Mouse (Mus musculus) lung, embryonic 15.5 days (tissue): ENCODE results near the gene Casz1. TPM values are rescaled to one million over a fixed set of nuclear protein-coding genes. Genes with fewer than 3 reads are reported as not detected.

Experiments used
- ATAC-seq: fragments of 200-750 bp; cut with Nextera tagmentation; 2 replicates; pipeline ENCODE4 v1.8.0; 2017; ENCODE audit warnings: moderate number of reproducible peaks, borderline replicate concordance; ENCODE audit not compliant: low FRiP score, low TSS enrichment; ENCODE audit errors: extremely low read depth
- H3K27ac ChIP-seq: fragments of 300-500 bp; sonication (generic); 2 replicates; pipeline ENCODE4 v1.5.1; 2015; ENCODE audit warnings: moderate library complexity, mild to moderate bottlenecking, inconsistent platforms
- H3K27me3 ChIP-seq: fragments of 300-500 bp; sonication (generic); 2 replicates; pipeline ENCODE4 v1.6.1; 2015; ENCODE audit warnings: inconsistent platforms
- H3K36me3 ChIP-seq: fragments of 300-500 bp; sonication (generic); 2 replicates; pipeline ENCODE4 v1.6.1; 2015; ENCODE audit warnings: inconsistent platforms
- H3K4me1 ChIP-seq: fragments of 300-500 bp; sonication (generic); 2 replicates; pipeline ENCODE4 v1.6.1; 2015; ENCODE audit warnings: inconsistent platforms
- H3K4me2 ChIP-seq: fragments of 300-500 bp; sonication (generic); 2 replicates; pipeline ENCODE4 v1.6.1; 2015; ENCODE audit warnings: inconsistent platforms, mild to moderate bottlenecking, moderate library complexity
- H3K4me3 ChIP-seq: fragments of 300-500 bp; sonication (generic); 2 replicates; pipeline ENCODE4 v1.5.1; 2015; ENCODE audit warnings: mild to moderate bottlenecking, inconsistent platforms
- H3K9ac ChIP-seq: fragments of 300-500 bp; sonication (generic); 2 replicates; pipeline ENCODE4 v1.6.1; 2015; ENCODE audit warnings: inconsistent platforms
- H3K9me3 ChIP-seq: fragments of 300-500 bp; sonication (generic); 2 replicates; pipeline ENCODE4 v1.6.1; 2016; ENCODE audit warnings: inconsistent platforms
- WGBS: fragments of 180-500 bp; shearing (Covaris S2); methylation state at CpG from one replicate; pipeline ENCODE4 v1.1.7; 2015; 5-methylcytosine and 5-hydroxymethylcytosine counted together
- polyA plus RNA-seq: library from polyadenylated mRNA; unstranded; fragments of >200 nt; fragmentation: Nextera tagmentation; extraction: Ambion mirVana; gene quantifications from 2 replicates; pipeline ENCODE4 v1.2.1, GENCODE M21; 2015

Gene Casz1
- polyA plus RNA-seq, 1 experiment from 2014 or later = 6.5 TPM

DNA sequence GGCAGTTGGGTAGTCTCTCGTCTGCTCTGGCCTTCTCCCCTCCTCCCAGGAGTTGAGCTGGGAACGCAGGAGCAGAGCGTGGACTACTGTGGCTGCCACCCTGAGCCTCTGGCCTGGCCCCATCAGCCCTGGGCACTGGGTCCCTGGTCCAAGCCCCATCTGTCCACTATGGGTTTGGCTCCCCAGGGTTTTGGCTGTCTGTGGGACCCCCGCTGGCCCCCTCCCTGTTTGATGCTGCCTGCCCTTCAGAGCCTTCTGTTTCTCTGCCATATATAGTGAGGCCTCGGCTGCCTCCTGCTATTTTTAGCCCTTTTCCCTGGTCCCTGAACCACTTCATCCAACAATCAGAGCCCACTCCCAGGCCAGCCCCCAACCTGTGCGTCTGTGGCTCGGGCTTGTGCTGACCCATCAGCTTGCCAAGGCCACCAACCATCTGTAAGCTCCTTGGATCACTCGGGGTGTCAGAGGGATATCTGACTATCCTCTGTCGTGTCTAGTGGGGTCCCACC, 126.5 kb downstream of the Casz1 start:
- 49% methylated on average over 9 of the region's 9 CpGs for WGBS
- H3K4me1 ChIP-seq = peaks cover 51% of the 10 kb centered on the region
- H3K4me3 ChIP-seq = no peak overlapping the region
- H3K27ac ChIP-seq = peak overlapping the region; percentile 35; the same call in 1 of the 2 replicates
- H3K27me3 ChIP-seq = 0 out of 2 replicates have a peak, but pooled peaks cover 3% of the 10 kb centered on the region
- H3K9me3 ChIP-seq = no peaks in the 10 kb centered on the region
- no peaks in the 10 kb centered on the region for H3K36me3 ChIP-seq
- no peak overlapping the region for H3K4me2 ChIP-seq
- no peak overlapping the region for H3K9ac ChIP-seq
- no peak for ATAC-seq

DNA sequence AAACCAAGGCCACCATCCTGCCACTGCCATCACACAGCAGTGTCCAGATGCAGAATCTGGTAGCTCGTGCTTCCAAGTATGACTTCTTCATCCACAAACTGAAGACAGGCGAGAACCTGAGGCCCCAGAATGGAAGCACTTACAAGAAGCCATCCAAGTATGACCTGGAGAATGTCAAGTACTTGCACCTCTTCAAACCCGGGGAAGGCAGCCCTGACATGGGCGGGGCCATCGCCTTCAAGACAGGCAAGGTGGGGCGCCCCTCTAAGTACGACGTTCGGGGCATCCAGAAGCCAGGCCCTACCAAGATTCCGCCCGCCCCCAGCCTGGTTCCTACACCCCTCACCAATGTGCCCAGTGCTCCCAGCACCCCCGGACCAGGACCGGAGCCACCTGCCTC, 128.9 kb downstream of the Casz1 start:
- Histone ChIP-seq H3K9ac (no peak overlapping the region), H3K4me3 (no peak overlapping the region), H3K9me3 (no peaks in the 10 kb centered on the region), H3K36me3 (no peaks in the 10 kb centered on the region), H3K27ac (no peak overlapping the region), H3K4me1 (peaks cover 32% of the 10 kb centered on the region), H3K27me3 (0 out of 2 replicates have a peak, but pooled peaks cover 3% of the 10 kb centered on the region), H3K4me2 (no peak overlapping the region)
- no peak for ATAC-seq
- WGBS = 76% methylated on average over 13 of the region's 13 CpGs

- peak; percentile 55; the same call in 1 of the 2 replicates for ATAC-seq
- peaks cover 26% of the 10 kb centered on the region for H3K4me1 ChIP-seq
These were observed 131.0 kb downstream of the Casz1 start for GRCm38 (mm10) chr4:148935211-148935610.

GRCm38 (mm10) chr4:148936111-148936510, 131.9 kb downstream of the Casz1 start:
- Histone ChIP-seq H3K27ac (no peak overlapping the region), H3K27me3 (0 out of 2 replicates have a peak, but pooled peaks cover 3% of the 10 kb centered on the region), H3K4me2 (no peak overlapping the region), H3K4me3 (no peak overlapping the region), H3K9me3 (no peaks in the 10 kb centered on the region), H3K4me1 (peaks cover 29% of the 10 kb centered on the region), H3K36me3 (no peaks in the 10 kb centered on the region), H3K9ac (no peak overlapping the region)
- WGBS = 86% methylated on average over 12 of the region's 12 CpGs
- ATAC-seq = no peak

More at GRCm38 (mm10) chr4:148935211-148935610, 131.0 kb downstream of the Casz1 start:
- WGBS = 17% methylated on average over 13 of the region's 13 CpGs
- Histone ChIP-seq H3K9ac (0 out of 2 replicates have a peak overlapping the region, but pooled peaks have one; percentile 3), H3K4me3 (no peak overlapping the region), H3K27ac (peak overlapping the region; percentile 43; the same call in 1 of the 2 replicates), H3K4me2 (no peak overlapping the region), H3K27me3 (0 out of 2 replicates have a peak, but pooled peaks cover 3% of the 10 kb centered on the region), H3K9me3 (no peaks in the 10 kb centered on the region), H3K36me3 (no peaks in the 10 kb centered on the region)

DNA sequence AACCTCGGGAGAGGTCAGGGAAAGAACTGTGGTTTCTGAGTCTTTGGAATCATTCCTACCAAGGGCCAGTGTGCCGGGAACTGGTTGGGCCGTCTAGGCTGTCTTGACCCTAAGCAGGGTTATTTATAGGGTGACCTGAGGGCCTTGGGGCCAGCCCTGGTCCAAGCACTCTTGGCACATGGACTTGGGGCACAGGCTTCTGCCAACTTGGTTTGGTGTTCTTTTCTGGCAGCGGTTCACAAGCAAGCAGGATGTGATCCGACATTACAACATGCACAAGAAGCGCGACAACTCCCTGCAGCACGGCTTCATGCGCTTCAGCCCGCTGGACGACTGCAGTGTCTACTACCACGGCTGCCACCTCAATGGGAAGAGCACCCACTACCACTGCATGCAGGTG, 132.5 kb downstream of the Casz1 start:
- no peak overlapping the region for H3K4me3 ChIP-seq
- H3K36me3 ChIP-seq = no peaks in the 10 kb centered on the region
- no peak for ATAC-seq
- H3K9ac ChIP-seq = no peak overlapping the region
- no peaks in the 10 kb centered on the region for H3K9me3 ChIP-seq
- 85% methylated on average over 12 of the region's 12 CpGs for WGBS
- H3K4me2 ChIP-seq = no peak overlapping the region
- H3K27me3 ChIP-seq = 0 out of 2 replicates have a peak, but pooled peaks cover 3% of the 10 kb centered on the region
- H3K27ac ChIP-seq = no peak overlapping the region
- H3K4me1 ChIP-seq = peaks cover 32% of the 10 kb centered on the region

DNA sequence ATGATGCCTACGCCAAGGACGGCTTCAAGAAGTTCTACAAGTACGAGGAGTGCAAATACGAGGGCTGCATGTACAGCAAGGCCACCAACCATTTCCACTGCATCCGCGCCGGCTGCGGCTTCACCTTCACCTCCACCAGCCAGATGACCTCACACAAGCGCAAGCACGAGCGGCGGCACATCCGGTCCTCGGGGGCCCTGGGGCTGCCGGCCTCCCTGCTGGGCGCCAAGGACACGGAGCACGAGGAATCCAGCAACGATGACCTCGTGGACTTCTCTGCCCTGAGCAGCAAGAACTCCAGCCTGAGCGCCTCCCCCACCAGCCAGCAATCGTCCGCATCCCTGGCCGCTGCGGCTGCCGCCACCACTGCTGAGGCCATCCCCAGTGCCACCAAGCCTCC, 134.3 kb downstream of the Casz1 start:
- no peak for ATAC-seq

DNA sequence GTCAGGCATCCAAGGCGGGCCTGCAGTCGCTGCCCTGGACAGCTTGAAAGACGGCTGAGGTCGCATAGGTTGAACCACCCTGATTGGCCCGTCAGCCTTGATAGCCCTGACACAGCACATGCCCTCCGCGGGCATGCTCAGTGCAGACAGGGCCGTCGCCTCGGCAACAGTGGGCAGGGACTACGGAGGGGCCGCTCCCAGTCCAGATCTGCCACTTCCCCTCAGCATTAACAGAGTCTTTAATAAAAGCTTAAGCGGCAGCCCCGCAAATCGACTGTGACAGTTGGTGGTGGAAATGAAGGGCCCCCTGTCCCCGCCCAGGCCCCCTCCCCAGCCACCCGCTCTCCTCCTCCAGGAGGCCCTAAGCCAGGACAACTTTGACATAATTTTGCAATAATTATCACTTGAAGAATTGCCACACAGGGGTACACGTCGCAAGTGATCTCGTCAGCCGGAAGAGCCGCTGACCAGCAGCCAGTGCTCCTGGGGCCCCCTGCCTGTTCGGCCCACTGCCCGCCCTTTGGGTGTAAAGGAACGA, 136.5 kb downstream of the Casz1 start:
- 0 out of 2 replicates have a peak overlapping the region, but pooled peaks have one; percentile 6 for H3K9ac ChIP-seq
- peak overlapping the region; percentile 14; the same call in 1 of the 2 replicates for H3K4me3 ChIP-seq

More for the DNA sequence above, 134.3 kb downstream of the Casz1 start:
- Histone ChIP-seq H3K9ac (no peak overlapping the region), H3K4me1 (peaks cover 32% of the 10 kb centered on the region), H3K27ac (no peak overlapping the region), H3K9me3 (no peaks in the 10 kb centered on the region), H3K4me3 (no peak overlapping the region), H3K27me3 (0 out of 2 replicates have a peak, but pooled peaks cover 3% of the 10 kb centered on the region), H3K4me2 (no peak overlapping the region), H3K36me3 (no peaks in the 10 kb centered on the region)
- 75% methylated on average over 26 of the region's 26 CpGs for WGBS

DNA sequence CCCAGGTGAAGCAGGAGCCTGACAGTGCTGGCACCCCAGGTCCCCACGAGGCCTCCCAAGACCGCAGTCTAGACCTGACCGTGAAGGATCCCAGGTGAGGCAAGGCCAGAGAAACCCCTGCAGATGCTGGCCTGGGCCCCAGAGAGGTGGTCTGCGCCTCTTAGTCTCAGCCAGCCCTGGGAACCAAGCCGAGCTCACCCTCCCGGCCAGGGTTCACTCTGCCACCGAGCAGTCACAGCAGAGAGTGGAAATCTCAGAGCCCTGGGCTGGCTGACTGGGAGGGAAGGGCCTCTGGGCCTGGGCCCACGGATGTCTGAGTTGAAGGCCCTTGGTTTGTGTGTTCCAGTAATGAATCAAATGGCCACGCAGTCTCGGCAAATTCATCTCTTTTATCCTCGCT, 137.1 kb downstream of the Casz1 start:
- Histone ChIP-seq H3K9me3 (no peaks in the 10 kb centered on the region), H3K4me1 (peaks cover 22% of the 10 kb centered on the region), H3K4me3 (no peak overlapping the region), H3K36me3 (no peaks in the 10 kb centered on the region), H3K4me2 (peak overlapping the region; percentile 44; the same call in 1 of the 2 replicates), H3K27ac (peak overlapping the region; percentile 48), H3K9ac (0 out of 2 replicates have a peak overlapping the region, but pooled peaks have one; percentile 6), H3K27me3 (no peaks in the 10 kb centered on the region)
- 46% methylated on average over 11 of the region's 11 CpGs for WGBS
- ATAC-seq = no peak

More for the DNA sequence above, 136.5 kb downstream of the Casz1 start:
- Histone ChIP-seq H3K4me2 (peak overlapping the region; percentile 44), H3K36me3 (no peaks in the 10 kb centered on the region), H3K27ac (peak overlapping the region; percentile 48), H3K9me3 (no peaks in the 10 kb centered on the region), H3K27me3 (no peaks in the 10 kb centered on the region), H3K4me1 (peaks cover 21% of the 10 kb centered on the region)
- ATAC-seq = peak; percentile 83
- WGBS = 8% methylated on average over 25 of the region's 25 CpGs

GRCm38 (mm10) chr4:148943099-148943498, 138.9 kb downstream of the Casz1 start:
- H3K36me3 ChIP-seq = no peaks in the 10 kb centered on the region
- H3K4me1 ChIP-seq = peaks cover 30% of the 10 kb centered on the region
- WGBS = 44% methylated on average over 5 of the region's 5 CpGs

DNA sequence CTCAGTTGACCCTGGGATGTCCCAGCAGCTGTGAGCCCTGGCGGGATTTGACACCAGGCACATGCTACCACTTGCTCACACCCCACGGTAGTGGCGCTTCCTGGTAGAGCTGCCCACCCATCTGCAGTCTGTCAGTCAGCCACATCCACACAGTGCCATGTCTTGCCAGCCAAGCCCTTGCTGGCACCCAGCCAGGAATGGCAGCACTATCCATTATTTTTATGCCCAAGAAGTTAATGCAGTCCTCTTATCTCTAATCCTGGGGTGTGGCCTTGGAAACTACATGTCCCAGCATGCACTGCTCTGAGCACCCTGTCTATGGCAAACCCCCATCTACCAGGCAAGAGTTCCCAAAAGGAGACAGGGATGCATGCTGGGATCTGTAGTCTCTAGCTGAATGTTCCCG, 141.2 kb downstream of the Casz1 start:
- Histone ChIP-seq H3K4me3 (no peak overlapping the region), H3K27ac (no peak overlapping the region), H3K36me3 (no peaks in the 10 kb centered on the region), H3K27me3 (peaks cover 20% of the 10 kb centered on the region), H3K4me1 (peaks cover 36% of the 10 kb centered on the region), H3K9me3 (no peaks in the 10 kb centered on the region), H3K9ac (no peak overlapping the region), H3K4me2 (no peak overlapping the region)
- 0 out of 2 replicates have a peak, but pooled peaks have one; percentile 27 for ATAC-seq
- 76% methylated on average over 4 of the region's 4 CpGs for WGBS

More at GRCm38 (mm10) chr4:148943099-148943498, 138.9 kb downstream of the Casz1 start:
- Histone ChIP-seq H3K27me3 (peaks cover under 1% of the 10 kb centered on the region; the same call in 1 of the 2 replicates), H3K9me3 (no peaks in the 10 kb centered on the region), H3K9ac (no peak overlapping the region), H3K4me2 (no peak overlapping the region), H3K27ac (no peak overlapping the region), H3K4me3 (no peak overlapping the region)
- no peak for ATAC-seq

DNA sequence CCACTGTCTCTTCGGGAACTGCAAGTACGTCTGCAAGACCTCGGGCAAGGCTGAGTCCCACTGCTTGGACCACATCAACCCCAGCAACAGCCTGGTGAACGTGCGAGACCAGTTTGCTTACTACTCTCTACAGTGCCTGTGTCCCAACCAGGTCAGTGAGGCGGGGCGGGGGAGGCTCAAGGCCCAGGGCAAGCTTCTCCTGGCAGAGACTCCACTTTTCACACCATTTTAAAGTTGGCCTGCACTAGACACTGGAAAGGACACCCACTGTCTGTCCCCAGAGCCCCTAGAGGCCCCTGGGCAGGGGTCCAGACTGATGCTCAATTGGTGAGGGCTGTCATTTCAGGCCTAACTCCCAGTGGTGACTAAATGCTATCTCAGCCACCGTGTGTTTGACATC, 141.8 kb downstream of the Casz1 start:
- H3K36me3 ChIP-seq = no peaks in the 10 kb centered on the region
- H3K27me3 ChIP-seq = peaks cover 26% of the 10 kb centered on the region
- 68% methylated on average over 8 of the region's 8 CpGs for WGBS
- H3K9me3 ChIP-seq = no peaks in the 10 kb centered on the region
- peaks cover 36% of the 10 kb centered on the region for H3K4me1 ChIP-seq
- H3K4me2 ChIP-seq = no peak overlapping the region
- no peak overlapping the region for H3K4me3 ChIP-seq
- no peak overlapping the region for H3K9ac ChIP-seq
- no peak overlapping the region for H3K27ac ChIP-seq
- ATAC-seq = no peak

DNA sequence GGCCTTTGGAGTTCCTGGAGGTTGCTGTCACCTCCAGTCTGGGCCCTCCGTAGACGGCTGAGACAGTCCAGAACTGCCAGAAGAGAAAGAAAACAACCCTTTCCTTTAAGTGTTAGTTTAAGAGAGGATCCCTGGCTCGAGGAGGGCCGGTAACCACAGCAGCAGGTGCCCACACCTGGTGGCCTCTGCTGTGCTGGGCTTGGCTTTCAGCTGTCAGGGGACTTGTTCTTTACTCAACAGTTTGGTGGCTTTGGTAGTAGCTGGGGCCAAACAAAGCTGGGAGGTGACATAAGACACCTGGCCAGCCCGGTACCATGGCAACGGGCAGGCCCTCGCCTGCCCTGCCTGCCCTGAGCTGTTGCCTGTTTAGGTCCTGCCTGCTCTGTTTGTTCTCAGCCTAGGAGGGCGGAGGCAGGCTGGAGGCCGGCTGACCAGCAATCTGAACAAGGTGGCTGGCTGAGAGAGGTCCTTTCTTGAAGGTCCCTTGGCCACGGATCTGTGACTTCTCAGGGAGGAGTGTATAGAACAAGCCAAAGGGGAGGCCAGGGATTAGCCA, 143.7 kb downstream of the Casz1 start:
- peaks cover 50% of the 10 kb centered on the region for H3K4me1 ChIP-seq
- H3K27me3 ChIP-seq = peaks cover 45% of the 10 kb centered on the region
- H3K4me2 ChIP-seq = no peak overlapping the region
- 32% methylated on average over 10 of the region's 10 CpGs for WGBS
- H3K27ac ChIP-seq = peak overlapping the region; percentile 51
- H3K4me3 ChIP-seq = no peak overlapping the region
- H3K9ac ChIP-seq = no peak overlapping the region
- ATAC-seq = no peak
- H3K36me3 ChIP-seq = no peaks in the 10 kb centered on the region
- no peaks in the 10 kb centered on the region for H3K9me3 ChIP-seq
